Mouse (Mus musculus) lung, postnatal 0 days (tissue): ENCODE measurements around the gene Dusp10. TPM values are rescaled to one million over a fixed set of nuclear protein-coding genes. Genes with fewer than 3 reads are reported as not detected.

Experiments used
- ATAC-seq: fragments of 200-750 bp; cut with Nextera tagmentation; 2 replicates; pipeline ENCODE4 v1.8.0; 2017; ENCODE audit warnings: moderate library complexity
- DNase-seq: peaks from one replicate; pipeline ENCODE4 v3.0.0-alpha.2; 2016; ENCODE audit warnings: low spot score
- H3K27ac ChIP-seq: fragments of 300-500 bp; sonication (generic); 2 replicates; pipeline ENCODE4 v1.5.1; 2014; ENCODE audit warnings: antibody characterized with exemption, mild to moderate bottlenecking, low read length, mixed read lengths
- H3K27me3 ChIP-seq: fragments of 300-500 bp; sonication (generic); replicated peaks from 2 replicates; pipeline ENCODE4 v1.6.1; 2014; ENCODE audit warnings: low read length, mixed read lengths; ENCODE audit not compliant: insufficient read depth
- H3K36me3 ChIP-seq: fragments of 300-500 bp; sonication (generic); 2 replicates; pipeline ENCODE4 v1.6.1; 2014; ENCODE audit warnings: low read length, mixed read lengths; ENCODE audit not compliant: insufficient read depth
- H3K4me1 ChIP-seq: fragments of 300-500 bp; sonication (generic); 2 replicates; pipeline ENCODE4 v1.6.1; 2014; ENCODE audit warnings: antibody characterized with exemption, low read depth, low read length, mixed read lengths; ENCODE audit not compliant: insufficient read depth
- H3K4me2 ChIP-seq: fragments of 300-500 bp; sonication (generic); replicated peaks from 2 replicates; pipeline ENCODE4 v1.6.1; 2014; ENCODE audit warnings: low read depth, mild to moderate bottlenecking, low read length, moderate library complexity, mixed read lengths
- H3K4me3 ChIP-seq: fragments of 300-500 bp; sonication (generic); 2 replicates; pipeline ENCODE4 v1.5.1; 2014; ENCODE audit warnings: low read depth, low read length
- H3K9ac ChIP-seq: fragments of 300-500 bp; sonication (generic); replicated peaks from 2 replicates; pipeline ENCODE4 v1.6.1; 2014; ENCODE audit warnings: low read depth, mild to moderate bottlenecking
- H3K9me3 ChIP-seq: fragments of 300-500 bp; sonication (generic); 2 replicates; pipeline ENCODE4 v1.6.1; 2016; ENCODE audit warnings: low read length, mixed read lengths
- CTCF ChIP-seq: IDR thresholded peaks from 2 replicates; pipeline ENCODE4 v1.5.1; 2016; ENCODE audit warnings: antibody characterized with exemption, mild to moderate bottlenecking
- EP300 ChIP-seq: IDR thresholded peaks from 2 replicates; pipeline ENCODE4 v1.6.1; 2016; ENCODE audit warnings: antibody characterized with exemption, mild to moderate bottlenecking, control low read depth
- WGBS: fragments of 180-500 bp; shearing (Covaris S2); extraction: QIAGEN DNeasy Blood & Tissue Kit; methylation state at CpG from one replicate; pipeline ENCODE4 v1.1.7; 2014; 5-methylcytosine and 5-hydroxymethylcytosine counted together
- polyA plus RNA-seq: library from polyadenylated mRNA; unstranded; fragments of >200 nt; fragmentation: Nextera tagmentation; extraction: Ambion mirVana; gene quantifications from 2 replicates; pipeline ENCODE4 v1.2.1, GENCODE M21; 2015

Gene Dusp10
- polyA plus RNA-seq, 1 experiment from 2014 or later: 6.7 TPM

GRCm38 (mm10) chr1:184041778-184042573, 28.9 kb downstream of the Dusp10 start:
- 48% methylated on average over 9 of the region's 9 CpGs for WGBS
- Histone ChIP-seq H3K27ac (no peak overlapping the region), H3K9me3 (no peaks in the 10 kb centered on the region), H3K4me3 (no peak overlapping the region), H3K36me3 (no peaks in the 10 kb centered on the region), H3K9ac (no peak overlapping the region), H3K4me1 (no peaks in the 10 kb centered on the region), H3K27me3 (no peaks in the 10 kb centered on the region), H3K4me2 (no peak overlapping the region)
- DNase-seq (peak; percentile 54), ATAC-seq (peak; percentile 70)
- TF ChIP-seq EP300 (0 out of 2 replicates have a peak, but pooled peaks have one; percentile 9), CTCF (no peak; the same call in 1 of the 2 replicates)

- Histone ChIP-seq H3K4me2 (no peak overlapping the region), H3K4me3 (no peak overlapping the region), H3K9ac (no peak overlapping the region), H3K36me3 (no peaks in the 10 kb centered on the region), H3K4me1 (no peaks in the 10 kb centered on the region), H3K27ac (no peak overlapping the region), H3K9me3 (no peaks in the 10 kb centered on the region), H3K27me3 (no peaks in the 10 kb centered on the region)
- TF ChIP-seq CTCF (no peak), EP300 (no peak)
- ATAC-seq (no peak), DNase-seq (no peak)
- WGBS: 64% methylated on average over 9 of the region's 9 CpGs
Measured at GRCm38 (mm10) chr1:184042745-184043144, 29.6 kb downstream of the Dusp10 start.

GRCm38 (mm10) chr1:184043391-184043790, 30.3 kb downstream of the Dusp10 start:
- Histone ChIP-seq H3K27ac (no peak overlapping the region), H3K36me3 (no peaks in the 10 kb centered on the region), H3K4me1 (no peaks in the 10 kb centered on the region), H3K9me3 (no peaks in the 10 kb centered on the region), H3K4me3 (no peak overlapping the region), H3K4me2 (no peak overlapping the region), H3K9ac (no peak overlapping the region), H3K27me3 (no peaks in the 10 kb centered on the region)
- ATAC-seq (no peak), DNase-seq (no peak)
- TF ChIP-seq CTCF (no peak), EP300 (no peak)
- WGBS: 88% methylated on average over 6 of the region's 6 CpGs

GRCm38 (mm10) chr1:184046070-184046677, 33.1 kb downstream of the Dusp10 start:
- ATAC-seq: no peak
- Histone ChIP-seq H3K27me3 (no peaks in the 10 kb centered on the region), H3K9me3 (no peaks in the 10 kb centered on the region), H3K9ac (no peak overlapping the region), H3K4me1 (no peaks in the 10 kb centered on the region; the same call in 1 of the 2 replicates), H3K4me3 (no peak overlapping the region), H3K4me2 (no peak overlapping the region), H3K27ac (no peak overlapping the region), H3K36me3 (no peaks in the 10 kb centered on the region)
- WGBS: 58% methylated on average over 6 of the region's 6 CpGs
- DNase-seq: no peak
- no peak for TF ChIP-seq CTCF
- TF ChIP-seq EP300: no peak

GRCm38 (mm10) chr1:184047818-184048217, 34.7 kb downstream of the Dusp10 start:
- peaks cover 8% of the 10 kb centered on the region; the same call in 1 of the 2 replicates for H3K4me1 ChIP-seq
- no peaks in the 10 kb centered on the region for H3K9me3 ChIP-seq
- H3K4me3 ChIP-seq: no peak overlapping the region
- WGBS: 52% methylated on average over 9 of the region's 9 CpGs
- H3K9ac ChIP-seq: no peak overlapping the region
- H3K4me2 ChIP-seq: no peak overlapping the region
- H3K36me3 ChIP-seq: no peaks in the 10 kb centered on the region
- no peak for ATAC-seq
- H3K27ac ChIP-seq: no peak overlapping the region
- TF ChIP-seq CTCF (no peak), EP300 (no peak)
- H3K27me3 ChIP-seq: no peaks in the 10 kb centered on the region
- no peak for DNase-seq

- Histone ChIP-seq H3K4me2 (peak overlapping the region; percentile 34; the same call in 1 of the 2 replicates), H3K9me3 (no peaks in the 10 kb centered on the region), H3K4me1 (peaks cover 8% of the 10 kb centered on the region; the same call in 1 of the 2 replicates), H3K4me3 (no peak overlapping the region), H3K27ac (no peak overlapping the region), H3K27me3 (no peaks in the 10 kb centered on the region), H3K36me3 (no peaks in the 10 kb centered on the region), H3K9ac (no peak overlapping the region)
- ATAC-seq: no peak
- WGBS: 53% methylated on average over 10 of the region's 10 CpGs
- DNase-seq: no peak
- TF ChIP-seq EP300: no peak
- no peak for TF ChIP-seq CTCF
Measured at GRCm38 (mm10) chr1:184048675-184049418, 35.7 kb downstream of the Dusp10 start.
